Comparison of ENCODE assay signal across 1 mouse cellular context in genomic region chr15:8761741-8762271, GRCm38 (mm10).
TF ChIP-seq lines count a peak whose summit lies in the region.

No protein-coding gene starts in this region.

TF ChIP-seq in MEL, 35 proteins besides CTCF, POLR2A, EP300 and RAD21 (continued from another document):
- TF ChIP-seq MYC (IDR thresholded peaks at IDR 0.05; ENCODE audit: low read depth, low read length) (peak; percentile 12; the same call in 1 of the 2 replicates), USF1 (IDR thresholded peaks at IDR 0.05; ENCODE audit: low read depth, low read length) (no peak), ZNF384 (IDR thresholded peaks at IDR 0.05; ENCODE audit: low read depth, low read length) (no peak), NRF1 (IDR thresholded peaks at IDR 0.05; ENCODE audit: insufficient read depth, low read depth, low read length, poor library complexity, severe bottlenecking) (peak; percentile 62), HCFC1 (IDR thresholded peaks at IDR 0.05; ENCODE audit: low read depth, low read length) (no peak), TCF12 (IDR thresholded peaks at IDR 0.05; ENCODE audit: low read depth, low read length) (peak; percentile 97), ZMIZ1 (IDR thresholded peaks at IDR 0.05; ENCODE audit: low read depth, low read length) (0 out of 2 replicates have a peak, but pooled peaks have one; percentile 22), RCOR1 (IDR thresholded peaks at IDR 0.05; ENCODE audit: low read depth, low read length) (peak; percentile 80), MXI1 (IDR thresholded peaks at IDR 0.05; ENCODE audit: low read depth, low read length) (0 out of 2 replicates have a peak, but pooled peaks have one; percentile 9), E2F4 (IDR thresholded peaks at IDR 0.05; ENCODE audit: borderline replicate concordance, low read depth, low read length) (no peak), ZKSCAN1 (IDR thresholded peaks at IDR 0.05; ENCODE audit: low read depth, low read length) (no peak)
